Mouse (Mus musculus) hindbrain, embryonic 16.5 days (tissue): ENCODE data around the gene Zbtb38. TPM values are rescaled to one million over a fixed set of nuclear protein-coding genes. Genes with fewer than 3 reads are reported as not detected.

Experiments used
- ATAC-seq: fragments of 200-750 bp; cut with Nextera tagmentation; 2 replicates; pipeline ENCODE4 v1.8.0; 2017; ENCODE audit warnings: moderate TSS enrichment, moderate library complexity
- H3K27ac ChIP-seq: fragments of 300-500 bp; sonication (generic); 2 replicates; pipeline ENCODE4 v1.5.1; 2014; ENCODE audit warnings: low read depth, mild to moderate bottlenecking, control low read depth, low read length, moderate library complexity
- H3K27me3 ChIP-seq: fragments of 300-500 bp; sonication (generic); replicated peaks from 2 replicates; pipeline ENCODE4 v1.6.1; 2014; ENCODE audit warnings: low read length; ENCODE audit not compliant: control insufficient read depth, insufficient read depth
- H3K36me3 ChIP-seq: fragments of 300-500 bp; sonication (generic); 2 replicates; pipeline ENCODE4 v1.6.1; 2014; ENCODE audit warnings: mild to moderate bottlenecking, low read length, moderate library complexity, mixed read lengths; ENCODE audit not compliant: control insufficient read depth, insufficient read depth
- H3K4me1 ChIP-seq: fragments of 300-500 bp; sonication (generic); 2 replicates; pipeline ENCODE4 v1.6.1; 2014; ENCODE audit warnings: low read depth, low read length; ENCODE audit not compliant: control insufficient read depth, insufficient read depth
- H3K4me2 ChIP-seq: fragments of 300-500 bp; sonication (generic); 2 replicates; pipeline ENCODE4 v1.6.1; 2014; ENCODE audit warnings: mild to moderate bottlenecking, low read length, control low read depth, moderate library complexity
- H3K4me3 ChIP-seq: fragments of 300-500 bp; sonication (generic); 2 replicates; pipeline ENCODE4 v1.5.1; 2014; ENCODE audit warnings: mild to moderate bottlenecking, low read length, control low read depth, moderate library complexity
- H3K9ac ChIP-seq: fragments of 300-500 bp; sonication (generic); 2 replicates; pipeline ENCODE4 v1.6.1; 2014; ENCODE audit warnings: low read depth, mild to moderate bottlenecking, control low read depth, low read length, moderate library complexity
- H3K9me3 ChIP-seq: fragments of 300-500 bp; sonication (generic); 2 replicates; pipeline ENCODE4 v1.6.1; 2014; ENCODE audit warnings: mild to moderate bottlenecking, low read length, moderate library complexity; ENCODE audit not compliant: control insufficient read depth
- WGBS: fragments of 180-500 bp; shearing (Covaris S2); extraction: QIAGEN DNeasy Blood & Tissue Kit; methylation state at CpG from one replicate; pipeline ENCODE4 v1.1.7; 2014; 5-methylcytosine and 5-hydroxymethylcytosine counted together
- polyA plus RNA-seq: library from polyadenylated mRNA; unstranded; fragments of >200 nt; fragmentation: Nextera tagmentation; extraction: Ambion mirVana; gene quantifications from 2 replicates; pipeline ENCODE4 v1.2.1, GENCODE M21; 2015

The Zbtb38 gene
- polyA plus RNA-seq, 1 experiment from 2014 or later, result 43.8 TPM

- Histone ChIP-seq H3K9me3 (no peaks in the 10 kb centered on the region), H3K36me3 (no peaks in the 10 kb centered on the region), H3K9ac (no peak overlapping the region), H3K27ac (no peak overlapping the region), H3K4me1 (no peaks in the 10 kb centered on the region), H3K4me2 (no peak overlapping the region), H3K27me3 (no peaks in the 10 kb centered on the region), H3K4me3 (no peak overlapping the region)
- no peak for ATAC-seq
- 92% methylated on average over 12 of the region's 12 CpGs for WGBS
Measured at GRCm38 (mm10) chr9:96671249-96671648, 81.4 kb downstream of the Zbtb38 start.

GRCm38 (mm10) chr9:96669877-96670276, 82.8 kb downstream of the Zbtb38 start:
- WGBS, result 1% methylated on average over 15 of the region's 15 CpGs
- peak overlapping the region; percentile 42 for H3K4me3 ChIP-seq
- ATAC-seq, result peak; percentile 100

GRCm38 (mm10) chr9:96668628-96669027, 84.0 kb downstream of the Zbtb38 start:
- H3K9me3 ChIP-seq, result no peaks in the 10 kb centered on the region
- H3K4me3 ChIP-seq, result no peak overlapping the region
- no peaks in the 10 kb centered on the region for H3K36me3 ChIP-seq
- no peaks in the 10 kb centered on the region for H3K27me3 ChIP-seq
- H3K27ac ChIP-seq, result no peak overlapping the region
- H3K4me1 ChIP-seq, result no peaks in the 10 kb centered on the region
- H3K4me2 ChIP-seq, result no peak overlapping the region
- 0 out of 2 replicates have a peak overlapping the region, but pooled peaks have one; percentile 9 for H3K9ac ChIP-seq
- ATAC-seq, result peak; percentile 60
- 43% methylated on average over 5 of the region's 5 CpGs for WGBS

More at GRCm38 (mm10) chr9:96669877-96670276, 82.8 kb downstream of the Zbtb38 start:
- no peaks in the 10 kb centered on the region for H3K4me1 ChIP-seq
- H3K27me3 ChIP-seq, result no peaks in the 10 kb centered on the region
- peak overlapping the region; percentile 84 for H3K27ac ChIP-seq
- H3K9ac ChIP-seq, result peak overlapping the region; percentile 63
- H3K4me2 ChIP-seq, result peak overlapping the region; percentile 77
- H3K9me3 ChIP-seq, result no peaks in the 10 kb centered on the region
- no peaks in the 10 kb centered on the region for H3K36me3 ChIP-seq

- no peaks in the 10 kb centered on the region for H3K4me1 ChIP-seq
- no peak overlapping the region for H3K9ac ChIP-seq
- WGBS, result 48% methylated on average over 10 of the region's 10 CpGs
- H3K4me3 ChIP-seq, result no peak overlapping the region
- no peak overlapping the region for H3K4me2 ChIP-seq
- H3K36me3 ChIP-seq, result no peaks in the 10 kb centered on the region
- H3K27ac ChIP-seq, result no peak overlapping the region
- H3K27me3 ChIP-seq, result no peaks in the 10 kb centered on the region
- peak; percentile 94 for ATAC-seq
- H3K9me3 ChIP-seq, result no peaks in the 10 kb centered on the region
Measured at GRCm38 (mm10) chr9:96660510-96661244, 92.0 kb downstream of the Zbtb38 start.

- H3K4me1 ChIP-seq, result no peaks in the 10 kb centered on the region
- no peak overlapping the region for H3K4me3 ChIP-seq
- no peaks in the 10 kb centered on the region for H3K9me3 ChIP-seq
- H3K9ac ChIP-seq, result no peak overlapping the region
- no peak for ATAC-seq
- no peaks in the 10 kb centered on the region for H3K36me3 ChIP-seq
- H3K4me2 ChIP-seq, result no peak overlapping the region
- WGBS, result 69% methylated on average over 2 of the region's 2 CpGs
- no peaks in the 10 kb centered on the region for H3K27me3 ChIP-seq
- H3K27ac ChIP-seq, result no peak overlapping the region
Measured at GRCm38 (mm10) chr9:96659801-96660200, 92.8 kb downstream of the Zbtb38 start.

GRCm38 (mm10) chr9:96653538-96653937, 99.1 kb downstream of the Zbtb38 start:
- Histone ChIP-seq H3K9me3 (no peaks in the 10 kb centered on the region), H3K36me3 (no peaks in the 10 kb centered on the region), H3K4me2 (no peak overlapping the region), H3K4me3 (no peak overlapping the region), H3K9ac (no peak overlapping the region), H3K4me1 (no peaks in the 10 kb centered on the region), H3K27me3 (no peaks in the 10 kb centered on the region), H3K27ac (no peak overlapping the region)
- ATAC-seq, result no peak
- 80% methylated on average over 4 of the region's 4 CpGs for WGBS

GRCm38 (mm10) chr9:96652763-96653162, 99.9 kb downstream of the Zbtb38 start:
- Histone ChIP-seq H3K4me1 (no peaks in the 10 kb centered on the region), H3K27ac (no peak overlapping the region), H3K4me2 (no peak overlapping the region), H3K9me3 (no peaks in the 10 kb centered on the region), H3K4me3 (no peak overlapping the region), H3K27me3 (no peaks in the 10 kb centered on the region), H3K36me3 (no peaks in the 10 kb centered on the region), H3K9ac (no peak overlapping the region)
- ATAC-seq, result no peak
- 61% methylated on average over 6 of the region's 6 CpGs for WGBS

GRCm38 (mm10) chr9:96650807-96651206, 101.8 kb downstream of the Zbtb38 start:
- Histone ChIP-seq H3K36me3 (no peaks in the 10 kb centered on the region), H3K4me3 (no peak overlapping the region), H3K9ac (no peak overlapping the region), H3K4me2 (no peak overlapping the region), H3K4me1 (no peaks in the 10 kb centered on the region), H3K27me3 (no peaks in the 10 kb centered on the region), H3K27ac (no peak overlapping the region), H3K9me3 (no peaks in the 10 kb centered on the region)
- no peak for ATAC-seq
- WGBS, result 85% methylated on average over 7 of the region's 7 CpGs

- Histone ChIP-seq H3K27ac (no peak overlapping the region), H3K27me3 (no peaks in the 10 kb centered on the region), H3K36me3 (no peaks in the 10 kb centered on the region), H3K9me3 (no peaks in the 10 kb centered on the region), H3K4me2 (no peak overlapping the region), H3K9ac (no peak overlapping the region), H3K4me3 (no peak overlapping the region), H3K4me1 (no peaks in the 10 kb centered on the region)
- WGBS, result 69% methylated on average over 9 of the region's 9 CpGs
- no peak for ATAC-seq
Measured at GRCm38 (mm10) chr9:96649924-96650323, 102.7 kb downstream of the Zbtb38 start.
